Mouse (Mus musculus) adrenal gland, postnatal 4 days (tissue): ENCODE measurements around the gene Sema5a. TPM values are rescaled to one million over a fixed set of nuclear protein-coding genes. Genes with fewer than 3 reads are reported as not detected.

ENCODE experiments used
- DNase-seq, 2 experiments: peaks; one replicate each; pipeline ENCODE4 v3.0.0; 2021 to 2022; ENCODE audit warnings: low spot score in 2 of 2, mixed read lengths in 2 of 2
- total RNA-seq, 2 experiments: library from RNA; stranded (reverse); gene quantifications; 2 replicates each; pipeline ENCODE4 v1.2.3; 2021

Sema5a gene
- total RNA-seq, 2 experiments from 2014 or later: 33.9 to 47.3 TPM

DNA sequence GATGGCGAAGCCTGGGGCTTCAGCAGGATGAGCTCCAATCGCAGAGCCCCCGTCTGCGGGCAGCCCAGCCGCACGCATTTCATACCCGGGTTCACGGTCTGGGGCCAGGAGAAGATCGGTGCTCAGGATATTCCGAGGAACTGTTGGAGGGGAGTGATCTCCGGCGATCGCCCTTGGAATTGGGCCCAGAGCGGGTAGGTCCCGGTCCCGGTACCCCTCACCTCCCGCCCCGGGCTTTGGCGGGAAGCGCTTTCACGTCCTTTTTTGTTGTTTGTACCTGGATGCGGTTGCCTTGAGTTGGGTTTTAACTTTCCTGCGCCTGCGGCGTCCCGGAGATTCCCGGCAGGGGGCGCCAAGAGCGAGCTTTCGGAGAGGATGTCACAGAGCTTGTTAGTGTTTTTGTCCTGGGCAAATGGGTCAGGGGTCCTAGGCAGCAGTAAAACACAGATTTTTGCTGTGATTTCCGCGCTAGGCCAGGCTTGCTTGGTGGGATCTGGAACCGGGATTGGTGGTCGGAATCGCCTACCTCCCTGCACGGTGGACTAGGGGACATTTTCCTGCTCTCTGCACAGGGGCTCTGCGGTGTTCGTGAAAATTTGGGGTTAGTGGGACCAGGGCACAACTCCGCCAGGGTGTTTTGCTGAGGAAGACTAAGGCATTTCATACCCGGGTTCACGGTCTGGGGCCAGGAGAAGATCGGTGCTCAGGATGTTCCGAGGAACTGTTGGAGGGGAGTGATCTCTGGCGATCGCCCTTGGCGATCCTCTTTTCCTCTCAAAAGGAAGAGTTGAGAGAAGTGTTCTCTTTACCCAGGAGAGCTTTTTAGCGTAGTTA is 1.4 kb downstream of the Sema5a start:
- DNase-seq: peak; percentile 76 to 77

DNA sequence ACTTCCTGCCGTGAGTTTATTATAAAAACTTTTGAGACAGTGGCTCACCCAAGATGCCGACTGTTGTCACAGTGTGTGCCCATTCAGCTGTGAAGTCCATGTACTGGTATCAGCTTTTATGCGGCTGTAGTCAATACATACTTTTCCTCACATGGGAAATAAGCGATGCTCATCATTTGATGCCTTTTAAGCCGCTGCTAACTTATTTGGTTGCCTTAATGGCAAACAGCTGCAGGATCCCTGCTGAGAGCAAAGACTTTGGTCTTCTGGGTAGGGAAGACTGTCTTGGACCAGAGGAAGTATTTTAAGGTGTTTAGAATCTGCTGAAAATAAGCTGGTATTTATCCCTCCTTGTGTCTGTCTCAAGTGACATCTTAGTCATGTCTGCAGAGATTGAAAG is 2.7 kb downstream of the Sema5a start:
- DNase-seq: no peak

DNA sequence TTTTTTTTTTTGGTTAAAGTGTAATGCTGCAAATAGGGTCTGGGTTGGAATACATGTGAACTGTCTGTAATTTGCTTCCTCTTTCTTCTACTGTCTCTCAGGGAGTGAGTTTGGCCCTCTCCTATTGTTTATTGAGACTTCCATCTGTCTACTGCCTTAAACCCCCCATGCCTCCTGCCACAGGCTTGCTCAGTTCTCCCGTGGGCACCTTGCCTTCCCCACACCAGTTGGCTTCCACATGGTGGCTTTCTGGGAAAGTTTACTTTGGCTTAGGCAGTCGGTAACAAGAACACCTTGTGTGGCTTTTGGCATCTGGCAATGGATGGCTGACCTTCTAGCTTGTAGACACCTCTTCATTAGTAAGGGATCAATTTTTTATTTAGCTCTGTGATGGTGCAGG is 10.2 kb downstream of the Sema5a start:
- DNase-seq: no peak

DNA sequence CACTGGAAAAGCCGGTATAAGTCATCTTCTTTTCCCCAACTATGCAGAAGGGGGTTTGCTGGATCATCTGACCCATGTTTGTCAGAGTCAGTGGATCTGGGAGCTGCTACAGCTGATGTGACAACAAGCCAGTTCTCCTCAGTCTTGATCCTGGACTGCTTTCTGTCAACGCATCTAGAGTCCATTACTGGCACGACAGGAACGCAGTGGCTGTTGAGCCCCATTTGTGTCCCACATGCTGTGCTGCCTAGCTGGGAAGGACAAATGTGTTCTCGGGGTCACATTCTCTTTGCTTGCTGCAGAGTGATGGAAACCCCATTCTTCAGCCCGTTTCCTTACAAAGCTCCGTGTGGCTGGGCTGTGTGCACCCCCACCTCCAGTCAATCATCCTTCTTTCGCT is 12.7 kb downstream of the Sema5a start:
- no peak for DNase-seq

DNA sequence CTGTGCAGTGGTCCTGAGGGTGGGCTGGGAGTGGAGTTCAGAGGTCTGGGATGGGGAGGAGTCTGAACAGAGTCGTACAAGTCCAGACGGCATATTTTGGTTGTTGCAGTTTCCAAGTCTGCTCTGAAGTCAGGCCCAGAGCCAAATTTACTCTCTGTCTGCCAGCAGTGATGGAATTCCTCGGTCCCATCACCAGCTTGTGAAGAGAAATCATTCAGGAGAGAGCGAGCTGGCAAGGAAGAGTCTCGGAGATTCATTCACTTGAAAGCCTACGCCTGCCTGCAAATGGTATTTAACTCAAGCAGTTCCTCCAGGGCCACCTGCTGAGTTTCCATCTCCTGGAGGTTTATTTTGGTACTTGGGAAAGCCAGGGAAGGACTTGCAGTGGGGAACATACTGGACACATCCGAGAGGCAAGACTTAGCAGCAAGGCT is 13.3 kb downstream of the Sema5a start:
- DNase-seq: no peak

DNA sequence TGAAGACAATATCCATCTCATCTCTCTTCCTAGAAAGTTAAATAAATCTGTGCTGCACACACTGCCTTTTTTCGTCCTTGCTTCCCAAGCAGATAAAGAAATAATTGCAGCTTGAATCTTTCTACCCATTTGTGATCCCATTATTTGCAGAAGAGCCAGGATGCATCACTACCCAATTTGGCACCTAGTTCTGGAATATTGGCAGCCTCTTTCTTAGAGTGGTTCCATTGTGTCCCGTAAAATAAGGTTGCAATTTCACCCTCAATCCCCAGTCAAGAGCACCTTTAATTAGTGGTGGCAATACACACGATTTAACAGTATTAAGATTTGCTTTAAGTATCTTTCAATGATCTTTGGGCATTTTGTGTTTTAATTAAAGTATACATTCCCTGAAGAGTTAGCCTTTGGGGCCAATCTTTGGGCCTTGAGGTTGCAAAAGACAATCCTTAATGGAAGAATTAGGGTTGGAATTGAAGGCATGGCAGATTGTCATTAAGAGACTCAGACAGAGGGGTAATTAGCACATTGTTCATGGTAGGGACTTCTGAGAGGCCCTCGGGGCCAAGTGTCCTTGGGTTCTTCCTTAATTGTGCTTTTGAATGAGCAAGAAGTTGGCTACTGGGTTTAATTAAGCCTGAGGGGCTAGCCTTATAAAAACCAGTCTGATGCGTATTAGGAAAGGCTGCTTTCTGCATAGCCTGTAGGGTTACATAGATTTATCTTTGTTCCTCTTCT is 14.9 kb downstream of the Sema5a start:
- no peak for DNase-seq

DNA sequence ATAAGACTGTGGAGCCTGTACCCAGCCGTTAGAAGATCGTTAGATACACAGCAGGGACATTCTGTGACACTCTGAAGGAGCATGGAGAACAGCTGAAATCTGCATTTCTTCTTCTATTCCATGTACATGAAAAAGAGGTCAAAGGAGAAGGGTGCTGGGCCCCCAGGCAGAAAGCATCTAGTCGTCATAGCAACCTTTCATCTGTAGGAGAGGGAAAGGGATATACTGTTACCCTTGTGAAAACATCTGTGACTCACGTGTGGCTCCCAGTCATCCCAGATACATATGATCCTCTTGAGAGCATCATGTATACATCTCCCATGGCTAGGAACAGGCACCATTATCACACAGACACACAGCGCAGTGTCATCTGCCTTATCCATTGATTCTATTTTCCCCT is 16.3 kb downstream of the Sema5a start:
- DNase-seq: no peak

DNA sequence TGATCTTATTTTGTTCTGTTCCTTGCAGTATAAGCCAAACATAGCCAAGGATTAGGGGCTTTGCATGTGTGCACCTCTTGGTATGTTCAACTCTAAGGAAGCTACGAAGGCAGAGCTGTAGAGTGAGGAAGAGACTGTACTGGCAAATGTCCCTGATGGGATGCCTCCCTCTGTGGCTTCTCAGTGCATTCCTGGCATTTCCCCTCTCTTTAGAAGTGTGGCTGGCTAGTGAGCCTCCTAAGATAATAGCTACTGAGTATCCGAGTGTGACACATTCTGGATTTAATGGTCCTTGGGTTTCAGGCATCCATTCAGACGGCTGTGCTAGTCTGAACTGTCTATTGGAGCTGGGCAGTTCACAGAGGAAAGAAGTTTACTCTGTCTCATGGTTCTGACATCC is 19.0 kb downstream of the Sema5a start:
- no peak for DNase-seq

DNA sequence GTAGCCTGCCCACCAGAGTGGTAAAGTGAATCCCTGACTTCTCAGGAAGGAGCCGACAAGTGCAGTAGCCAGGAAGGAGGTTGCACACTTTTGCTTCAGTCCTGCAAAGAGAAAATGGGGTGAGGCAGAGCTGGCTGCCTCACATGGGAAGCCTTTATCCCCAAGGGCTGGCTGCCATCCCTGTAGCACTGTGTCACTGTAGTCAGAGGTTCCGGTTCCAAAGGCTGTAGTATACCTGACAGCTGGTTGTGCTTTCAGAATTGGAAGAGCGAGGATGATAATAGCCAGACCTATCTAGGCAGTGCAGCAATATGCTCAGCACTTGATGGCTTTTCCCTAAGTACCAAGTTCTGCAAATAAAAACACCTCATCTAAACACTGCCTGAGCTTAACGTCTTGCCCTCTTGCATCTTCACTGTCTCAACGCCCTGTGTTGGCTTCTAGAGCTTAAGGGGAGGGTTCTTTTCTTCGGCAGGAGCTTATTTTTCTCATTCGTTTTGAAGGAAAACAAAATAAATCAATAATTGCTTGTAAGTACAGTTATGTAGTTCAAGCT is 20.3 kb downstream of the Sema5a start:
- DNase-seq: no peak

DNA sequence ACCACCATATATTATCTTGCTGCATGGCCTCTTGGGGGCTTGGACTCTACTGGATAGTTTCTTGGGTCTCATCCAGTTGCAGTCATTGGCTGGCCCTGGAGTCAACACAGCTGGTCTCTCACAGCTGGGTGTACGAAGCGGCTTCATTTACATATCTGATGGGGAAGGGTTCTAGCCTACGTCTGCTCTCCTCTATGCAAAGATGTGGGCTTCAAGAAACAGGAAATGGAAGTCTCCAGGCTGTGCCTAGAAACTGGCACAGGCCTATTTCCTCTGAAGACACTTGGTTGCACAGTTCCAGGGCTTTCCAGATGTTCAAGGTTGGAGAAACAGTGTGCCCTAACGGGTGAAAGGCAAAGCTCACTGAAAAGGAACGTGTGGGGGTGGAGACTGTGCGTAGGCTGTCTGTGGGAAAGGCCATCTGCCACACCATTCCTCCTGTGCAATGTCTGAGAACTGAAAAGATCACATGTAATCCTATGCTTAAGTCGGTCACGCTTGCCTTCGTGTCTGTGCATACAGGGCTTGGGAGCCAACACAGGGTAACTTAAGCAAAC is 20.8 kb downstream of the Sema5a start:
- no peak for DNase-seq

DNA sequence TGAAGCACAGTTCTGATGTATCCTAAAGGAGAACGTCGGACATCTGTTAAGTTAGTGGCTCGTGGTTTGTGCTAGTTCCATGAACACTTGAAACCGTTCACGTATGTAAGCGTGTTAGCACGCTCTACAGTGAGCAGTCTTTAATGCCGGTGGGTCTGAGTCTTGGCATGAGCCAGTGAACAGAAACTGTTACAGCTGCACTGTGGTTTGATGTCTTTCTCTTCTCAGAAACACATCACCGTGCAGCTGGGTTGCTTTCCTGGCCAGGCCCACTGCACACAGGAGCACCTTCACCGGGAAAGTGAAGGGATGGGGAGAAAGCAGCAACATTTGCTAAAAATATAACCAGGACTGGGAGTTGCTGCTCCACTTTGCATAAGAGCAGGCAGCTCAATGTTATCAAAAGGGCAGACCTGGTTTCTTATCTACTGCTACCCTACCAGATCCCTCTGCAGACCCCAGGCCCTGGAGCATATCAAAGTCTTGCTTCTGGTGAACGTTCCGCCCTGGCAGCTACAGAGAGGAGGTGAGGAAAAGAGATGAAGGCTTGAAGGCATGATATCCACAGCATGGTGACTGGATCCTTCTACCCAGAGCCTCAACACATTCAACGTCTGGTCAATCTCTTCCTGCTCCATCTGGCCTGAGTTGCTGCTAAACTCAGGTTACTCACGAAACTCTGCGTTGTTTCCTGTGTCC is 21.7 kb downstream of the Sema5a start:
- no peak for DNase-seq

DNA sequence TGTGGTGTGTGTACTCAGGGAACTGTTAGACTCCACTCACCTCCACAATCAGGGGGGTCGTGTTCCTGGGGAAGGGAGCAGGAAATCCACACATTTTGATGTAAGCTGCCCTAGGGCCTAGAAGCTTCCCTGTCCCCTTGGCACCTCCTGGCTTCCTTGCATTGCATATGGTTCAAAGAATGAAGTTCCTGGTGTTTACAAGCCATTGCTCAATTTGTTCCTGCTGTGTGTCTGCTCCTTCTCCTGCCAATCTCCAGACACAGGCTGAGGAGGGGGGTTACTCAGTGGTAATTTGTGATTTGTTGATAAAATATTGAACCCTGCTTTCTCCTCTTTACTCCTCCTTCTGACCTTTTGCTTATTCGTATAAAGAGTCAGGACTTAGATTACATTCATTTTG is 25.5 kb downstream of the Sema5a start:
- DNase-seq: no peak

DNA sequence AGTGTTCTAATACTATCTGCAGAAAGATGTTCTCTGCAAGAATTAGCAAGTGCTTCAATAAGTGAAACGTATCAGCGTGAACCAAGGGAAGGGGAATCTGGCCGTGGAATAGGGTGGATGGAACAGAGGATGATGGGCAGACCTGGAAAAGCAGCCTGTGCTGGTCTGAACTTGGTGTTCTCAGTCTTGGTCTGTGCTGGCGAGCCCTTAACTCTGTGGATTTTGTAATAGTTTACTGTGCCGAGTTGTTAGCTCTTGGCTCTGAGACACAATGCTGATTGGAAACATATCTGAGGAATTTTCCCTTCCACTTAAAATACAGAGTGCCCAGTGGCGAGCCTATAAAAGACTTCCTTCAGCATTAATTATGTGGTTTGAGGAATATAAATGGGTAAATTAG is 29.3 kb downstream of the Sema5a start:
- DNase-seq: no peak

DNA sequence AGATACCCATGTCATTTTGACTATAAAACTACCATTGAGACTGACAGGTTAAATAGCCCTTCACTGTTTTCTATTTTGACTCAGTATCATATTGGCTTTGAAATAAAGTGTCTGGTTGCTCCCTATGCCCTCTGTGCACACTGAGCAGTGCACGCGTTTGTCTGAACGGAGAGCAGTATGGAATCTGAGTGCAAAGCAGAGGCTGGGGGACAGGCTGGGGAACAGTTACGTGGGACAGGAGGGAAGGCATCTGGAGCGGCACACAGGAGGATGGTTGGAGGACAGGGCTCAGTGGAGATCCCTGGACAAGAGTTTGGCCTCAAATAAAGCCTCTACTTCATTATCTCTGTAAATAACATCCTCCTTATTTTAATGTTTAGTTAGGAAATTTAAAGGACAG is 30.4 kb downstream of the Sema5a start:
- DNase-seq: no peak

DNA sequence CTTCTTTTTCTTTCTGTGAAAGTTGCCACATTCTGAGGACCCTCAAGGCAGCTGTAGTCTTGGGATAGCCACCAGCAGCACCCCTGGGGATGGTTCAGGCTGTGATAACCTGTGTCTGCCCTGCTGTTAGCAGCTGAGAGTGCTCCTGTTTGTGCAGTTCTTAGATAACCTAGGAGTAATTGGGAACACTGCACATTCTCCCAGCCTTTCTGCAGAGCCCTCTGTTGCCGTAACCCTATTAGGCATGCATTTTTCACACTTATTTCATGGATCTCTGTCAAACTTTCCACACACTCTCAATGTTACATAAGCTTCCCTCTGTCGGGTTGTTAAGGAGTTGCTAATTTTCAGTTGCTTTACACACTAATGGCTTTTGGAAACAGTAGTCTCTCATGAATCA is 34.0 kb downstream of the Sema5a start:
- no peak for DNase-seq

DNA sequence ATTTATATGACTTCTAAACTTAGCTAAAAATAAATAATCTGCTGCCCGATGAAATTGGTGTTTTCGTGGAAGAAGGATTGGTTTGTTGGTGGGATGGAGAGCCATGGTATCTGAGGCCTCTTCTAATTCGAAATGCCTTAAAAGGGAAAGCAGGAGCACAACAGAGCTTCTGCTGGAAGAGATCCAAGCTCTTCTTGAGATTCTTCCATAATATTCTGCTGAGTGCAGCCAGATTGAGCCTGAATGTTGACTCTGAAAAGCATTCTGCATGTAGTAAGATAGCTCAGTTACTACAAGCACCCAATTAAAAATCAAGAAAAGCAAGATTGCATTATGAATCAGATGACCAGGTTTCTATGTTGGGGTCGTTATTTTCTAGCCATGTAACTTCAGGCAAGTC is 36.8 kb downstream of the Sema5a start:
- DNase-seq: no peak

DNA sequence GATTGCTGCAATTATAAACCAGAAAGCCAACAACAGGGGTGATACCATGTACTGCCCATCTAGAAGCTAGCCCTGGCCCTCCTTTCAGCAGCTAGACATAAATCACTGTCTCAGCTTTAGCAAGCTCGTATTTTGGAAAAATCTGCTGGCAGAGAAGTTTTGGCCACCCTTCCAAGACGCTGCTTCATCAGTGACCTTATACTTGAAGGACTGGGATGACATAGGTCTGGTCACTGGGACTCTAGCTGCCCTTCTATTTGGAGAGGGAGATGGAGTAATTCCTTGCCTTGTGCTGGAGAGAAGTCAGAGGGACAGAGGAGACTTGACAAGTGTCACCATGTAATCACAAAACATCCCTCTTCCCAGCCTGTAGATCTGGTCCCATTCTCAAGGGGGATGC is 40.1 kb downstream of the Sema5a start:
- no peak for DNase-seq

DNA sequence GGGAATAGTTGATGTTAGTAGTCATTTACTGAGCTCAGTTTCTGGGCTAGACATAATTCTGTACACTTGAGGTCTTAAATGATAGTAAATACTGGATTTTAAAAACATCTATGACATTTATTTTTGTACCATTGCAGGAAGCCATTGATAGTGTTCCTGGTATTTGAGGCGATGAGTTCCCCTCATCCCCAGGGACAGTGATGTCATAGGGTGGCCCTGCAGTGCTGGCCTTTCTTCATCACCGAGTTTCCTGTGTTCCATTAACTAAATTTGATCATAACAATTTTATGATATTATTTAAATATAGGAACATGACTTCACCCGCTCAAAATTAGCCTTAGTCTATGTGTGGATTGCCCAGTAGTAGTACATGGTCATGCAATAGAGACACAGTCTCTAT is 41.7 kb downstream of the Sema5a start:
- DNase-seq: no peak

DNA sequence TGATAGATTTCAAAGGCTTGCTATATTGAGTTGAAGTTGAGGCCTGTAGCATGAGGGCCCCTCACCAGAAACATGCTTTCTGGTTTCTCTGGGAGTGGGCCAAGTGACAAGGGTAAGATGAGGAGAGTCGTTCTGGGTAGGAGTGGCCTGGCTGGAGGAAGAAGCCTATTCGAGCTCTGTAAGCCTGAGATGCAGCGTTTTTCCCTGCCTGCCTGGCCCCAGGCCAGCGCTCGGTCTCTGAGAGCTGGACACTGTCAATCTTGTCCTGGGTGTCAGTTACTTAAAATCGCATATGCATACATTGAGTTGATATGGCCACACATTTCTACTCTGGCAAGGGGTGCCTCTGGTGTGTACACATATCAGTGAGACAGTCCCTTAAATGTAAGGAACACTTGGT is 43.9 kb downstream of the Sema5a start:
- DNase-seq: peak in 1 of 2 experiments; percentile 15

DNA sequence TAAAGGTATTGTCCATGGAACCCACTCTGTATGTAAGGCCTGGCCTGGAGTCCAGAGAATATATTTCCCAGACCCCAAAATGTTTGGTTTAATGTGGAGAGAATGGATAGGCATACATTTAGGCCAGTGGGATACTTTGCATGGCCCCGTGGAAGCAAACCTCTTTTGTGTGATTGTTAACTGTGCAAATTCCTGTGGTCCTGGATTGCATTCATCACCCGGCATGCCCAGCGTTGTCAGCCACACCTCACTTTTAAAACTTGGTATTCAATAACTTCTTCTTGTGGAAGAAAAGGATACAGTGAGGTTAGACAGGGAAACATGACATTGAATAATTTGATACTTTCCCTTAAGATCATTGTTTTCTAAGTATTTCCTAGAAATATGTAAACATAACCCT is 46.4 kb downstream of the Sema5a start:
- no peak for DNase-seq

DNA sequence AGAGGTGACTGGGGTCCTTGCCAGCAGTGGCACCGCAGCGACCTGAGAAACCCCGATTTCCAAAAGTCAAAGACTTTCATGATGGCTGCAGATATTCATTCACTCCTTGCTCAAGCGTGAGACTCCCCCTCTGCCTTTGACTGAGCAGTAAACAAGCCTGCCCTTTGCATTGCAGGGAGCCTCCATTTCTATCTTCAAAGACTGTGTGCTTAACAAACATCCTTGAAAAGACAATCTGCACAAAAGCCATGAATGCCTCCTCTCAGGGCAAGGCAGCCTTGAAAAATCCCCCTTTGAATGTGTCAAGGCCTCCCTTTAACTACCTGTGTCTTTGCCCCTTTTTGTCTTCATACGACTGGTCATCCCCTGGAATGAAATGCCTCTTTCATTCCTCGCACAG is 51.9 kb downstream of the Sema5a start:
- no peak for DNase-seq
